23 mouse cellular contexts compared by ENCODE assay signal in genomic region chr4:138780300-138780699, GRCm38 (mm10). TPM values are rescaled to one million over a fixed set of nuclear protein-coding genes. Genes with fewer than 3 reads are reported as not detected.
A peak's percentile ranks its signal among the peaks of the same experiment; 100 is the strongest.
DNase-seq lines count a peak whose midpoint lies in the region; TF ChIP-seq lines count a peak whose summit lies in the region.
"Had no signal": no experiment of that assay in that cellular context is flagged by ENCODE, and none has a peak within 500 bp of the region (broad histone marks: within the 10 kb centered on the region; RNA-seq: fewer than 3 reads in every experiment).

No protein-coding gene starts in this region.

- H3K27ac ChIP-seq in gastrocnemius, adult 2 months: peak overlapping the region; percentile 52; the same call in 1 of the 2 replicates
- H3K27ac ChIP-seq: forebrain, embryonic 10.5 days; forebrain, embryonic 13.5 days; heart, embryonic 15.5 days; hindbrain, embryonic 10.5 days; hindbrain, embryonic 13.5 days; intestine, embryonic 15.5 days had no signal

- intact Hi-C loops in gastrocnemius, adult 2 months (cut with DNase I): no loop called here
- intact Hi-C loops in left cerebral cortex, postnatal 25 days (cut with DNase I): no loop called here

- H3K4me3 ChIP-seq in gastrocnemius, adult 2 months: no peak overlapping the region
- H3K4me3 ChIP-seq: forebrain, embryonic 10.5 days; forebrain, embryonic 13.5 days; heart, embryonic 12.5 days; heart, embryonic 15.5 days; hindbrain, embryonic 10.5 days; hindbrain, embryonic 13.5 days; intestine, embryonic 15.5 days had no signal

- no peak for DNase-seq in gastrocnemius, adult 2 months
- DNase-seq in gastrocnemius, adult 8-10 months (ENCODE audit: low spot score in 2 of 2): no peak
- peak; percentile 43 for DNase-seq in adrenal gland, postnatal 10 days
- DNase-seq in adrenal gland, postnatal 36 days: peak; percentile 31 to 32
- no peak for DNase-seq in spleen, postnatal 10 days (ENCODE audit: low spot score in 2 of 2)
- no peak for DNase-seq in left cerebral cortex, postnatal 25 days (ENCODE audit: low spot score in 2 of 2)
- DNase-seq: cerebellum, adult 11-12 months; cerebellum, adult 8-10 months; cerebellum, postnatal 10 days; cerebellum, postnatal 36 days; heart, postnatal 10 days; heart, postnatal 36 days; kidney, adult 11 months had no signal

- no peak for TF ChIP-seq CTCF in gastrocnemius, adult 2 months (IDR thresholded peaks at IDR 0.05)

RNA-seq across cellular contexts. Expression of gene Pla2g2d, which starts 4.8 kb away (rescaled TPM):
- under 1 TPM in 1 of 2 experiments, not detected in 1; 0.28 TPM for total RNA-seq in gastrocnemius, adult 2 months (2021)
- under 1 TPM in 3 of 4 experiments, not detected in 1; 0.29 to 0.47 (median 0.36) TPM for total RNA-seq in gastrocnemius, adult 8-10 months (2022)
- total RNA-seq in adrenal gland, postnatal 10 days (2021): 1 to 10 TPM; 2.9 to 3.7 TPM
- total RNA-seq in adrenal gland, postnatal 36 days (2021): 1 to 10 TPM; 2.1 to 2.5 TPM
- under 1 TPM; 0.28 to 0.48 TPM for total RNA-seq in left cerebral cortex, postnatal 25 days (2021)
- total RNA-seq: heart, postnatal 10 days; MEL had no signal

RNA-seq across cellular contexts. Expression of gene Pla2g2f, which starts 22.9 kb away (rescaled TPM):
- not detected for total RNA-seq in gastrocnemius, adult 2 months (2021)
- total RNA-seq in gastrocnemius, adult 8-10 months (2022): under 1 TPM in 1 of 4 experiments, not detected in 3; 0.12 TPM
- total RNA-seq in adrenal gland, postnatal 10 days (2021): 1 to 10 TPM; 8.9 to 9.0 TPM
- 10 to 100 TPM; 19.8 to 31.3 TPM for total RNA-seq in adrenal gland, postnatal 36 days (2021)
- total RNA-seq in left cerebral cortex, postnatal 25 days (2021): not detected
- total RNA-seq: gastrocnemius, postnatal 25 days; MEL had no signal

RNA-seq across cellular contexts. Expression of gene Ubxn10, which starts 43.3 kb away (rescaled TPM):
- under 1 TPM in 1 of 2 experiments, not detected in 1; 0.20 TPM for total RNA-seq in gastrocnemius, adult 2 months (2021)
- total RNA-seq in gastrocnemius, adult 8-10 months (2022): under 1 TPM in 2 of 4 experiments, not detected in 2; 0.20 to 0.36 TPM
- total RNA-seq in adrenal gland, postnatal 10 days (2021): under 1 TPM; 0.72 to 0.76 TPM
- under 1 TPM; 0.76 to 0.79 TPM for total RNA-seq in adrenal gland, postnatal 36 days (2021)
- total RNA-seq in left cerebral cortex, postnatal 25 days (2021): 1 to 10 TPM in 1 of 2 experiments, under 1 TPM in 1; 0.98 to 1.5 TPM
- total RNA-seq: MEL had no signal

RNA-seq across cellular contexts. Expression of gene Pla2g2c, which starts 55.7 kb away (rescaled TPM):
- not detected for total RNA-seq in gastrocnemius, adult 2 months (2021)
- not detected for total RNA-seq in gastrocnemius, adult 8-10 months (2022)
- not detected for total RNA-seq in adrenal gland, postnatal 10 days (2021)
- total RNA-seq in adrenal gland, postnatal 36 days (2021): under 1 TPM; 0.20 to 0.43 TPM
- total RNA-seq in left cerebral cortex, postnatal 25 days (2021): under 1 TPM in 1 of 2 experiments, not detected in 1; 0.25 TPM
- total RNA-seq: gastrocnemius, adult 18-20 months; gastrocnemius, postnatal 25 days; heart, postnatal 10 days; MEL had no signal

Comparison
In these comparisons a context has a peak if more than half of its experiments do, and no peak if none do; other contexts are left out.
1. DNase-seq: peak in adrenal gland, postnatal 10 days (single experiment) and adrenal gland, postnatal 36 days (2 of 2); none in gastrocnemius, adult 2 months (single experiment), gastrocnemius, adult 8-10 months (0 of 2), spleen, postnatal 10 days (0 of 2) and left cerebral cortex, postnatal 25 days (0 of 2).
2. RNA of gene Pla2g2f, which starts 22.9 kb away (total RNA-seq): 19.8 to 31.3 TPM in adrenal gland, postnatal 36 days and 8.9 to 9.0 TPM in adrenal gland, postnatal 10 days; 0.12 TPM in gastrocnemius, adult 8-10 months, not detected in left cerebral cortex, postnatal 25 days and not detected in gastrocnemius, adult 2 months; every median in the first group is over 4 times any median in the second.